Mouse (Mus musculus): ENCODE results near the gene Fgf22.

DNA sequence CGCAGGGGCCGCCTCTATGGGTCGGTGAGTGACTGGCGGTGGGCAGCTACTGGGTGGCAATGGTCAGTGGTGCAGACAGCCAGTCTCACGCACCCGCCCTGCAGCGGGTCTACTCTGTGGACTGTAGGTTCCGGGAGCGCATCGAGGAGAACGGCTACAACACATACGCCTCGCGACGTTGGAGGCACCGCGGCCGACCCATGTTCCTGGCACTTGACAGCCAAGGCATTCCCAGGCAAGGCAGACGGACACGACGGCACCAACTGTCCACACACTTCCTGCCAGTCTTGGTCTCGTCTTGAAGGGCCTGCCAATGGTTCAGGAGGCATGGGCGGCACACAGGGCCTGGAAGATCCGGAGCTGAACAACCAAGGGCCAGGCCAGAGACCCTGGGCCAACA is 1.8 kb downstream of the Fgf22 start:
- no peak for TF ChIP-seq E2F4 (IDR thresholded peaks at IDR 0.05; ENCODE audit: insufficient read depth)
- no peak for TF ChIP-seq SRF (IDR thresholded peaks at IDR 0.05; ENCODE audit: control insufficient read depth, insufficient read length, low read depth)
- no peak for TF ChIP-seq POLR2A (IDR thresholded peaks at IDR 0.05; ENCODE audit: insufficient read length, low read depth)
- TF ChIP-seq TCF3 (IDR thresholded peaks at IDR 0.05; ENCODE audit: insufficient read length, low read depth), result no peak
- TF ChIP-seq MYOG (IDR thresholded peaks at IDR 0.05; ENCODE audit: control insufficient read depth in 1 of 3, insufficient read depth in 1 of 3, insufficient read length in 2 of 3, low read depth in 2 of 3), result no peak
- TF ChIP-seq TCF12 (IDR thresholded peaks at IDR 0.05; ENCODE audit: insufficient read depth, poor library complexity, severe bottlenecking), result no peak
- TF ChIP-seq USF1 (IDR thresholded peaks at IDR 0.05; ENCODE audit: low read depth), result no peak
- peak; percentile 58 for TF ChIP-seq POLR2AphosphoS2 (IDR thresholded peaks at IDR 0.05; ENCODE audit: insufficient read length, low read depth)
- TF ChIP-seq MAX (IDR thresholded peaks at IDR 0.05; ENCODE audit: low read depth), result no peak
- TF ChIP-seq MYOD1 (IDR thresholded peaks at IDR 0.05; ENCODE audit: control insufficient read depth in 1 of 3, insufficient read length in 2 of 3, low read depth in 2 of 3), result no peak
